Mouse (Mus musculus) left cerebral cortex, postnatal 14 days (tissue): ENCODE results near the gene Gm38431. TPM values are rescaled to one million over a fixed set of nuclear protein-coding genes. Genes with fewer than 3 reads are reported as not detected.
A peak's percentile ranks its signal among the peaks of the same experiment; 100 is the strongest.

ENCODE experiments used
- DNase-seq, 2 experiments: peaks; one replicate each; pipeline ENCODE4 v3.0.0; 2021 to 2022; ENCODE audit warnings: low spot score in 2 of 2, mixed read lengths in 1 of 2
- intact Hi-C: fragments of 180-260 bp; cut with DNase I; formaldehyde crosslinking; loops from one replicate; pipeline ENCODE4 v1.15.1; 2025
- microRNA-seq, 2 experiments: library from miRNA; unstranded; fragments of <30 nt; microRNA quantifications; one replicate each; pipeline ENCODE4 v1.2.0; 2022
- total RNA-seq, 2 experiments: library from RNA; stranded (reverse); gene quantifications; 2 replicates each; pipeline ENCODE4 v1.2.3; 2021

The Gm38431 gene
- total RNA-seq, 2 experiments from 2014 or later = 1.8 to 2.6 TPM

DNA sequence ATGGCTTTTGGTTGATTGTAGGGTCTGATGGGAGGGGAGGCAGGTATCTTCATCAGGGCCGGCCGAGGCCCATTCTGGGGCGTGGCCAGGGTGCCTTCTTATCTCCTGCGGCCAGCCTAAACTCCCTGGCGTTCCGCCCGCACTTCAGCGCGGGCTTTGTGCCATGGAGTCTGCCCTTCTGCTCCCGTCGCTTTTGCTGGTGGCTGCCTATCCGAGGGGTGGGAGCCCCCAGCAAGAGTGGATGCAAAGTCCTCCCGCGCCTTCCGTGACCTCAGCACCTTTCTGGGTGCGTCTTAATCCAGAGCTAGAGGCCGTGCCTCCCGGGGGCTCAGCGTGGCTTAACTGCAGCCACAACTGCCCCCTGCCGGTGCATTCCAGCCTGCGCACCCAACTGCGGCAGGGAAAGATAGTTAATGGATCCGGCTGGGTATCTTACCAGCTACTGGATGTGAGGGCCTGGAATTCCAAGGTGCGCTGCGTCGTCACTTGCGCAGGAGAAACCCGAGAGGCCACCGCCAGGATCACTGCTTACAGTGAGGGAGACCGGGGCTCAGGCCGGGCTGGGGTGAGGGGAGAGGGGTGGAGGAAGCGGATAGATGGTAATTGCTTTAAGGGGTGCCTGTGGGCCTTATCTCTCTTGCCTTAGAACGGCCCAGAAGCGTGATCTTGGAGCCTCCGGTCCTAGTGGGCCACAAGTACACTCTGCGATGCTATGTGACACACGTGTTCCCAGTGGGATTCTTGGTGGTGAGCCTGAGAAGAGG is 62.3 kb downstream of the Gm38431 start, which contains the start of gene Icam4:
TSS of gene Icam4 (plus strand) at position 83 of the 764 bp plus-strand sequence.
- intact Hi-C loops = loop anchor here (5.0 kb wide), 2 partner anchors 63 to 108 kb away; partner anchors contain the start of genes Gm38431 and Raver1
- DNase-seq = peak; percentile 78 to 81

DNA sequence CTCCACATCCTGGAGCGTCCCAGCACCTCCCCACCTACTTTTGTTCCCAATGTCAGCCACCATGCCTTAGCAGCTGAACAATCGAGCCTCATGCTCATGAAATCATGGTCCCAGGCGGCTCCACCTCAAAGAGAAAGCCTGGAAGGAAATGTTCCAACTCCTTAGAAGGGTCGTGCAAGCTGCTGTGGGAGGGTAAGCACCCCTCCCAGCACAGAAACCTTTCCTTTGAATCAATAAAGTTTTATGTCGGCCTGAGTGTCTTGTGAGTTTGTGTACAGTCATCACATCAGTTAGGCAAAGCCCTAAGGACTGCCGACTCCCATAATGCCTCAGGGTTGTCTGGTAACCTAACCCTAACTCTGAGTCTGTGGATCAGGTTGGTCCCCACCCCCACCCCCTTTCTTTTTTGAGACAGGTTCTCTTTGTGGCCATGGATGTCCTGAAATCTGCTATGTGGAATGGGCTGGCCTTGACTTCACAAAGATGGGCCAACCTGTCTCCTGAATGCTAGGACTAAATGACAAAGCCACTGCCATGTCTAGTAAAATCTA is 63.2 kb downstream of the Gm38431 start:
- intact Hi-C loops = no loop called here
- no peak for DNase-seq

DNA sequence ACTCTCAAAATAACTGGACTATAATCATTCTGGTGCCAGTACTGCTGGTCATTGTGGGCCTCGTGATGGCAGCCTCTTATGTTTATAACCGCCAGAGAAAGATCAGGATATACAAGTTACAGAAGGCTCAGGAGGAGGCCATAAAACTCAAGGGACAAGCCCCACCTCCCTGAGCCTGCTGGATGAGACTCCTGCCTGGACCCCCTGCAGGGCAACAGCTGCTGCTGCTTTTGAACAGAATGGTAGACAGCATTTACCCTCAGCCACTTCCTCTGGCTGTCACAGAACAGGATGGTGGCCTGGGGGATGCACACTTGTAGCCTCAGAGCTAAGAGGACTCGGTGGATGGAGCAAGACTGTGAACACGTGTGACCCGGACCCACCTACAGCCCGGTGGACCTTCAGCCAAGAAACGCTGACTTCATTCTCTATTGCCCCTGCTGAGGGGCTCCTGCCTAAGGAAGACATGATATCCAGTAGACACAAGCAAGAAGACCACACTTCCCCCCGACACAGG is 64.0 kb downstream of the Gm38431 start:
- DNase-seq = no peak
- intact Hi-C loops = no loop called here

DNA sequence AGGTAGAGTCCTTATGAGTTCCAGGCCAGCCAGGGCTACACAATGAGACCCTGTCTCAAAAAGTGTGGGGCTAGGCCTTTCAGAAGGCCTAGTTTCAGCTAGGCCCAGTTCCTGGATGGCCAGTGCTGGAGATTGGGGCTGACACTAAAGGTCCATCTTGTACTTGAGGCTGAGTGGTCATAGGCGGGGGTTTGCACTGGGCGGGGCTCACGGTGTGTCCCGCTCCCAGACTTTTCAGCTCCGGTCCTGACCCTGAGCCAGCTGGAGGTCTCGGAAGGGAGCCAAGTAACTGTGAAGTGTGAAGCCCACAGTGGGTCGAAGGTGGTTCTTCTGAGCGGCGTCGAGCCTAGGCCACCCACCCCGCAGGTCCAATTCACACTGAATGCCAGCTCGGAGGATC is 64.9 kb downstream of the Gm38431 start:
- intact Hi-C loops = no loop called here
- DNase-seq = no peak

DNA sequence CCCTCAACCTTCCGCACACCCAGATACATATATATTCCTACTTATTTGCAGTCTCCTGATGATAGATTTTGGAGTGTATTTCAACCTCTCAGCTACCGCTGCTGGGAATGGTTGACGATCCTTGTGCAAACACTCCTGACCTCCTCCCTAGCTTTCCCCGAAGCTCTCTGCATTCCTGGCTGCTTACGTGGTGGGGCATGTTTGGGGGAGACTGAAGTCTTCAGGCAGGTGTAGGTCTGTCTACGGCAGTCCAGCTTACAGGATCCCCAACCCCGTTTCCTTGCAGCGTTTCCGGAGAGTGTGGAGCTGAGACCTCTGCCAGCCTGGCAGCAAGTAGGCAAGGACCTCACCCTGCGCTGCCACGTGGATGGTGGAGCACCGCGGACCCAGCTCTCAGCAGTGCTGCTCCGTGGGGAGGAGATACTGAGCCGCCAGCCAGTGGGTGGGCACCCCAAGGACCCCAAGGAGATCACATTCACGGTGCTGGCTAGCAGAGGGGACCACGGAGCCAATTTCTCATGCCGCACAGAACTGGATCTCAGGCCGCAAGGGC is 66.5 kb downstream of the Gm38431 start:
- intact Hi-C loops = no loop called here
- DNase-seq = no peak

DNA sequence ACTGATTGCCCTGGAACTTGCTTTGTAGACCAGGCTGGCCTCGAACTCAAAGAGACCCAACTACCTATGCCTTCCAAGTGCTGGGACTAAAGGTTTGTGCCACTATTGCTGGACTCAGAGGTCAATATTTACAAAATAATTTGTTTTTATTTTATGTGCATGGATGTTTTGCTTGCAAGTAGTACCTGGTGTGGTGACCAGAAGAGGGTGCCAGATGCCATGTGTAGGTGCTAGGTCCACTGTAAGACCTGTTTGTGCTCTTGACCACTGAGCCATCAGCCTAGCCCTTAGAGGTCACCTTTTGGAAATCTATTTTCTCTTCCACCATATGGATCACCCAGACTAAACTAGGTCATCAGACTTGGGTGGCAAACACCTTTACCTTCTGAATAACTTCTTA is 69.1 kb downstream of the Gm38431 start:
- no peak for DNase-seq
- intact Hi-C loops = no loop called here

DNA sequence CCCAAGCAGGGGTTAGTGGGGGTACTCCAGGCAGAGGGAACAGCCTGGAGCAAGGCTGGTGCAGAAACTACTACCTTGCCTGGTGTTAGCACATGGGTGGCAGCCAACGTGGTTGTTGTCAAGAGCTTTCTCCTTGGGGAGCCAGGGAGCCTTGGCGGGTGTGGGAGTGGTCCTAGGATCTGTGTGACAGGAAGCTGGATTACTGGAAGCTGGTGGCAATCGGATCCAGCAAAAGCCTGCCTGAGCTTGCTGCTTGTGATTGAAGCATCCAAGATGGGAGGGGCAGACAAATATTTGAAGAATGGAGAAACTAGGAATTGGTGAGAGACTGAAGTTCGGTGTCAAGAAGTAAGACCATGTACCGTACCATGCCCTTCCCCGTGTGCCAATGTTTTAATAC is 69.5 kb downstream of the Gm38431 start:
- intact Hi-C loops = no loop called here
- no peak for DNase-seq

DNA sequence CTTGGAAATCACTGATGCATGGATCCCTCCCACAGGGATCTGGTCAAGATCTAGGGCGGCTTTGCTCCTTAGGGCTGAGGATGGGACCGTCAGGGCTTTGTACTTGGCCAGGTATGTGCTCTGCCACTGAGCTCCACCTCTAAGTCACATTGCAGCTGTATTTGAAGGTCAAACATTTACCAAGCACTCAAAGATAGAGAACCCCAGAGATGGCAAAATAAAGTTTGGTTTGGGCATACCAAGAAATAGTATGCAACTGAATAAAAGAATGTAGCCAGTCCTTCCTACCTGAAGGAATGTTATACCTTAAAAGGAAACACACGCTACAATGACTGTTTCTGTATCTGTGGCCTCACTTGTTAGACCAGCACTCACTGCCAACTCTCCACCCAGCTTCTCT is 70.4 kb downstream of the Gm38431 start:
- DNase-seq = no peak
- intact Hi-C loops = no loop called here

DNA sequence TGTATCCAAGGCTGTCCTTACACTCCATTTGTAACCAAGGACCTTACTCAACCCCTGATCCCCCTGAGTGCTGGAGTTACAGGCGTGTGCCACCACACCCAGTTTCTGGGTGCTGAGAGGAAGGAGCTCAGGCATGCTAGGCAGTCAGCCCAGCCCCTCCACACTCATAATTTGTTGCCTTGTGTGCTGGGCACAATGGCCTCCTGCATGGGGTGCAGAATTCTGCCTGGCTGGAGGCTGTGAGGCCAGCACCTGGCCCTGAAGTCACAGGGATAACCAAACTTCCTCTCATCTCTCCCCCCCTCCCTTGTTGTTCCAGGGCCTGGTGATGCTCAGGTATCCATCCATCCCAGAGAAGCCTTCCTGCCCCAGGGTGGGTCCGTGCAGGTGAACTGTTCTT is 73.2 kb downstream of the Gm38431 start:
- DNase-seq = no peak
- intact Hi-C loops = no loop called here

Small RNA genes lying within 50 kb of the gene (microRNA-seq; reads per million reads assigned to microRNA genes)
- gene Mir1900 (0 reads per million in 2 experiments), gene Mir7082 (1.3 to 1.8 reads per million in 2 experiments)

Other genes starting within 250 kb of the Gm38431 start
- gene A230050P20Rik, start 223.4 kb downstream of the Gm38431 start, total RNA-seq = 10 to 100 TPM; 54.4 to 57.9 TPM
- gene Angptl6, start 212.3 kb downstream of the Gm38431 start, total RNA-seq = 10 to 100 TPM; 10.3 to 11.1 TPM
- 10 to 100 TPM; 22.8 to 25.7 TPM for gene Ppan, start 203.8 kb downstream of the Gm38431 start, total RNA-seq
- gene Eif3g, start 193.4 kb downstream of the Gm38431 start, total RNA-seq = 100 to 1,000 TPM; 119 to 124 TPM
- 10 to 100 TPM; 39.9 to 43.6 TPM for gene Dnmt1, start 132.1 kb downstream of the Gm38431 start, total RNA-seq
- 1 to 10 TPM; 1.6 to 1.8 TPM for gene S1pr2, start 115.2 kb downstream of the Gm38431 start, total RNA-seq
- 10 to 100 TPM; 58.7 to 62.9 TPM for gene Mrpl4, start 89.3 kb downstream of the Gm38431 start, total RNA-seq
- 1 to 10 TPM; 3.0 to 3.6 TPM for gene Icam1, start 76.0 kb downstream of the Gm38431 start, total RNA-seq
- under 1 TPM in 1 of 2 experiments, not detected in 1; 0.86 TPM for gene Icam4, start 62.6 kb downstream of the Gm38431 start, total RNA-seq
- 100 to 1,000 TPM; 294 to 307 TPM for gene Icam5, start 59.9 kb downstream of the Gm38431 start, total RNA-seq
- 1 to 10 TPM in 1 of 2 experiments, not detected in 1; 1.8 TPM for gene Zglp1, start 24.9 kb downstream of the Gm38431 start, total RNA-seq
- gene Gm49373, start 18.9 kb downstream of the Gm38431 start, total RNA-seq = under 1 TPM; 0.72 to 0.90 TPM
- 10 to 100 TPM; 54.8 to 55.0 TPM for gene Fdx1l, start 18.4 kb downstream of the Gm38431 start, total RNA-seq
- gene Raver1, start within 50 bp of the Gm38431 start, total RNA-seq = 10 to 100 TPM; 30.0 to 30.9 TPM
- gene Tyk2, start 39.2 kb upstream of the Gm38431 start, total RNA-seq = 10 to 100 TPM; 11.7 to 12.0 TPM
- gene Cdc37, start 58.0 kb upstream of the Gm38431 start, total RNA-seq = 100 to 1,000 TPM; 128 to 131 TPM
- gene Pde4a, start 73.7 kb upstream of the Gm38431 start, total RNA-seq = 10 to 100 TPM; 76.2 to 79.6 TPM
- 10 to 100 TPM; 47.2 to 50.5 TPM for gene Keap1, start 147.4 kb upstream of the Gm38431 start, total RNA-seq
- gene S1pr5, start 156.4 kb upstream of the Gm38431 start, total RNA-seq = 1 to 10 TPM; 3.4 to 5.2 TPM
- 10 to 100 TPM; 35.3 to 37.5 TPM for gene Atg4d, start 173.3 kb upstream of the Gm38431 start, total RNA-seq
- gene Kri1, start 196.0 kb upstream of the Gm38431 start, total RNA-seq = 10 to 100 TPM; 31.9 to 32.3 TPM
- 10 to 100 TPM; 57.5 to 62.9 TPM for gene Cdkn2d, start 199.4 kb upstream of the Gm38431 start, total RNA-seq
- gene Ap1m2, start 220.3 kb upstream of the Gm38431 start, total RNA-seq = 1 to 10 TPM in 1 of 2 experiments, under 1 TPM in 1; 0.13 to 2.3 TPM
- 10 to 100 TPM; 56.2 to 56.5 TPM for gene Slc44a2, start 228.7 kb upstream of the Gm38431 start, total RNA-seq